Mouse (Mus musculus) lung, postnatal 0 days (tissue): Measurements from ENCODE around the gene Gimap1. TPM values are rescaled to one million over a fixed set of nuclear protein-coding genes. Genes with fewer than 3 reads are reported as not detected.

Experiments
- ATAC-seq: fragments of 200-750 bp; cut with Nextera tagmentation; 2 replicates; pipeline ENCODE4 v1.8.0; 2017; ENCODE audit warnings: moderate library complexity
- DNase-seq: peaks from one replicate; pipeline ENCODE4 v3.0.0-alpha.2; 2016; ENCODE audit warnings: low spot score
- H3K27ac ChIP-seq: fragments of 300-500 bp; sonication (generic); 2 replicates; pipeline ENCODE4 v1.5.1; 2014; ENCODE audit warnings: antibody characterized with exemption, mild to moderate bottlenecking, low read length, mixed read lengths
- H3K27me3 ChIP-seq: fragments of 300-500 bp; sonication (generic); replicated peaks from 2 replicates; pipeline ENCODE4 v1.6.1; 2014; ENCODE audit warnings: low read length, mixed read lengths; ENCODE audit not compliant: insufficient read depth
- H3K36me3 ChIP-seq: fragments of 300-500 bp; sonication (generic); 2 replicates; pipeline ENCODE4 v1.6.1; 2014; ENCODE audit warnings: low read length, mixed read lengths; ENCODE audit not compliant: insufficient read depth
- H3K4me1 ChIP-seq: fragments of 300-500 bp; sonication (generic); 2 replicates; pipeline ENCODE4 v1.6.1; 2014; ENCODE audit warnings: antibody characterized with exemption, low read depth, low read length, mixed read lengths; ENCODE audit not compliant: insufficient read depth
- H3K4me2 ChIP-seq: fragments of 300-500 bp; sonication (generic); replicated peaks from 2 replicates; pipeline ENCODE4 v1.6.1; 2014; ENCODE audit warnings: low read depth, mild to moderate bottlenecking, low read length, moderate library complexity, mixed read lengths
- H3K4me3 ChIP-seq: fragments of 300-500 bp; sonication (generic); 2 replicates; pipeline ENCODE4 v1.5.1; 2014; ENCODE audit warnings: low read depth, low read length
- H3K9ac ChIP-seq: fragments of 300-500 bp; sonication (generic); replicated peaks from 2 replicates; pipeline ENCODE4 v1.6.1; 2014; ENCODE audit warnings: low read depth, mild to moderate bottlenecking
- H3K9me3 ChIP-seq: fragments of 300-500 bp; sonication (generic); 2 replicates; pipeline ENCODE4 v1.6.1; 2016; ENCODE audit warnings: low read length, mixed read lengths
- CTCF ChIP-seq: IDR thresholded peaks from 2 replicates; pipeline ENCODE4 v1.5.1; 2016; ENCODE audit warnings: antibody characterized with exemption, mild to moderate bottlenecking
- EP300 ChIP-seq: IDR thresholded peaks from 2 replicates; pipeline ENCODE4 v1.6.1; 2016; ENCODE audit warnings: antibody characterized with exemption, mild to moderate bottlenecking, control low read depth
- WGBS: fragments of 180-500 bp; shearing (Covaris S2); extraction: QIAGEN DNeasy Blood & Tissue Kit; methylation state at CpG from one replicate; pipeline ENCODE4 v1.1.7; 2014; 5-methylcytosine and 5-hydroxymethylcytosine counted together
- polyA plus RNA-seq: library from polyadenylated mRNA; unstranded; fragments of >200 nt; fragmentation: Nextera tagmentation; extraction: Ambion mirVana; gene quantifications from 2 replicates; pipeline ENCODE4 v1.2.1, GENCODE M21; 2015

Gene Gimap1
- polyA plus RNA-seq, 1 experiment from 2014 or later = 61.8 TPM

DNA sequence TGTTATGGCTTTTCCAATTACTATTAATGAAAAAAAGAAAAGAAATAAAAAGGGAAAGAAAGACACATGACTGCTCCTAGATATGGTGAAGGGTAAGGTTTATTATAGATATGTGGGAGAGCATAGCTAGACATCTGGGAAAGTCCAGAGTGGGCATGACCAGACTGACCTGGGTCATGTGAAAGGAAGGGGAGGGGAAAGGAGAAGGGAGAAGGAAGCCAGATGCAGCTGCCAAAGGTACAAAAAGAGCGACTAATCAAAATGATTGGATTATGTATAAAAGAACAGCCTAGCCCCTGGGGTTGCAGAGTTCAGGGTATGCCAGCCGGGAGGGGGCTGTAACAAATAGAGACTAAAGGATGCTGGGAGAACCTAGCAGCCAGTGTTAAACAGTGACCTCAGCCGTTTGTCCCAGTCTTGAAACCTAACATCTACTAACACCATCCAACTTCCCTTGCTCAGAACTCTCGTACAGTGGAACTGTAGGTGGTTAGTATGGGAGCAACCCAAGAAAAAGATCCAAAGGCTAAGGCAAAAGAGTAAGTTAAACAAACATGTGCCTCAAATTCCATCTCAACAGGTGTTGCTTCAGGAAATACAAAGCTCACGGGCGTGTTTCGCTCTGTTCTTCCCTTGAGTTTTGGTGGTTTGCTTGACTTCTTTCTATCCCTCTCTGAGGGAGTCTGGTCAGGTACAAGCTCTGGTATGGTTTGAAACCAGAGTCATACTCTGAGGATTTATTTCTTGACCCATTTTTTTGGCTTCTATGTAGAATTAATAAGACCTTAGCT lies 40.6 kb upstream of the Gimap1 start:
- Histone ChIP-seq H3K36me3 (no peaks in the 10 kb centered on the region), H3K9ac (no peak overlapping the region), H3K9me3 (no peaks in the 10 kb centered on the region), H3K27ac (peak overlapping the region; percentile 65), H3K4me2 (no peak overlapping the region), H3K4me1 (0 out of 2 replicates have a peak, but pooled peaks cover 4% of the 10 kb centered on the region), H3K4me3 (no peak overlapping the region), H3K27me3 (no peaks in the 10 kb centered on the region)
- DNase-seq (no peak), ATAC-seq (no peak)
- TF ChIP-seq EP300 (no peak), CTCF (no peak)
- 67% methylated on average over 7 of the region's 7 CpGs for WGBS

DNA sequence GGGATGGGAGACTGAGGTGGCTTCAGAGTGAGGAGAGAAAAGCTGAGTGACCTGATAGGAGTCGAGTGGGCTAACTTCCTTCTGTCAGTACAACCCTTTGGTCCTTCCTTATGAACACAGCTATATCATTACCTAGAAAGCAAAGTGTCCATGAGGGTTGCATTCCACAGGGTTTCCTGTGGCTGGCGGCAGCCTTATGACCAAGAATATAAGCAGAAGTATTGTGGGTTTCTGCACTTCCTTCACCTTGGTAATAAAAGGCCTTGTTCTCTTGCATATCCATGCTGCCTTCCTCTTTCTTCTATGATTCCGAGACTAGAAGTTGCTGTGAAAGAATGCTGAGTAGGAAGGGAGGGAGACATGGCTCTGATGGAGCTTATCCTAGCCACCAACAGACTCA lies 40.0 kb upstream of the Gimap1 start:
- Histone ChIP-seq H3K9ac (no peak overlapping the region), H3K9me3 (no peaks in the 10 kb centered on the region), H3K4me1 (0 out of 2 replicates have a peak, but pooled peaks cover 4% of the 10 kb centered on the region), H3K27ac (peak overlapping the region; percentile 65), H3K27me3 (no peaks in the 10 kb centered on the region), H3K4me3 (no peak overlapping the region), H3K4me2 (no peak overlapping the region), H3K36me3 (no peaks in the 10 kb centered on the region)
- WGBS = 69% methylated on average over 3 of the region's 3 CpGs
- ATAC-seq (no peak), DNase-seq (no peak)
- TF ChIP-seq EP300 = no peak
- TF ChIP-seq CTCF = no peak

DNA sequence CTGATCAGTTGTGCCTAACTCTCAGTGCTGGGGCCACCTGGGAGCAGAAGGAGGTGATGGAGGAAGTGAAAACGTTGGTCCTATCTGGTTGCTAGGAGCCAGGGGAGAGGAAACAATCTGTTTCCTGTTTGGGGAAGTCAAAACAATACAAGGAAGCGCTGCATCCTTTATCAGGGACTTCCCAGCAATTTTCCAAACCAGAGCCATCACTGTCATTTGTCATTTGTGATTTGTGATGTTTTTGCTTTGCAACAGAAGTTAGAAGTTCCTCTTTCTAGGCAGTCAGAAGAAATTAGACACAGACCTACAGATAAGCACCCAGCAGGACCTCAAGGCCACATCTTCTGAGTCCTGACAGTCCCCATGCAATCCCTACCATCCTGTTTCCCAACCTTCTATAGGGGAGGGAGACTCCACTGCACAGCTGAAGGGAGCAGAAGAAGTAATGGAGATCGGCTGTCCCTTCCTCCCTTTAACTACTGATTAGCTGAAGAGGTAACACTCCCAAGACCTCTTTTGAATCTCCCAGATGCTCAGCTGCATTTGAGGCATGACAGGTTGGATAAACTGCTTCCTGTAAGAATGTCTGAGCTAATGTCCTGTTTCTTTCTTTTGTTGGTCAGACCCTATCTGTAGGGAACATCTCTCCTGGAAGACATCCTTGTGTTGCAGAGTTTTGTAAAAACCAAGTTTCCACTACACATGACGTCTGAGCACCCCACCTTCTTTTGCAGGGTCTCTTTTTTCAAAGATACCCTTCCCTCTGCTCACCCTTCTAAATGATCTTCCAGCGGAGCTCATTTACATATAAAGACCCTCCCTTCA lies 38.4 kb upstream of the Gimap1 start:
- H3K27me3 ChIP-seq = no peaks in the 10 kb centered on the region
- WGBS = 41% methylated on average over 5 of the region's 5 CpGs
- DNase-seq (peak; percentile 75), ATAC-seq (peak; percentile 81)
- H3K4me2 ChIP-seq = no peak overlapping the region
- H3K27ac ChIP-seq = peak overlapping the region; percentile 85
- H3K36me3 ChIP-seq = no peaks in the 10 kb centered on the region
- TF ChIP-seq EP300 (peak; percentile 99), CTCF (no peak)
- no peaks in the 10 kb centered on the region for H3K9me3 ChIP-seq
- H3K4me1 ChIP-seq = 0 out of 2 replicates have a peak, but pooled peaks cover 4% of the 10 kb centered on the region
- H3K4me3 ChIP-seq = no peak overlapping the region
- H3K9ac ChIP-seq = no peak overlapping the region

DNA sequence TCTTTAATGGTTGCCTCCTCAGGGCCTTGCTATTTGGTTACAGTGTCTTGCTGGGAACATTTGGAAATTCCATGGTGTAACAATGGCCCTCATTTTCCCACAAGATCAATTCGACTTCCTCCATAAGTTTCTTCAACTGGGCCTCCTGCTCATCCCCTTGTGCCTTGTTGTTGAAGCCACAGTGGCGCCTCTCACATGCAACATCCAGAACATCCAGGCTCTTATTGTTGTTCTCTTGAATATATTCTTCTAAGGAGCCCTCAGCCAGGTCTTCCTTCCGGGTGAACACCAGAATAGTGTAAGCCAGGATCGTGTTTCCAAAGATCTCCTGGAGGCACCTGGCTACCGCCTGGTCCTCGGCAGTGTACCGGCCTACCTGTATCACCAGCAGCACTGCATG lies 36.7 kb upstream of the Gimap1 start:
- TF ChIP-seq EP300 (no peak), CTCF (no peak)
- DNase-seq (no peak), ATAC-seq (no peak)
- Histone ChIP-seq H3K27ac (no peak overlapping the region), H3K36me3 (no peaks in the 10 kb centered on the region), H3K27me3 (no peaks in the 10 kb centered on the region), H3K4me1 (0 out of 2 replicates have a peak, but pooled peaks cover 4% of the 10 kb centered on the region), H3K4me2 (no peak overlapping the region), H3K9ac (no peak overlapping the region), H3K4me3 (no peak overlapping the region), H3K9me3 (no peaks in the 10 kb centered on the region)
- 90% methylated on average over 7 of the region's 7 CpGs for WGBS

DNA sequence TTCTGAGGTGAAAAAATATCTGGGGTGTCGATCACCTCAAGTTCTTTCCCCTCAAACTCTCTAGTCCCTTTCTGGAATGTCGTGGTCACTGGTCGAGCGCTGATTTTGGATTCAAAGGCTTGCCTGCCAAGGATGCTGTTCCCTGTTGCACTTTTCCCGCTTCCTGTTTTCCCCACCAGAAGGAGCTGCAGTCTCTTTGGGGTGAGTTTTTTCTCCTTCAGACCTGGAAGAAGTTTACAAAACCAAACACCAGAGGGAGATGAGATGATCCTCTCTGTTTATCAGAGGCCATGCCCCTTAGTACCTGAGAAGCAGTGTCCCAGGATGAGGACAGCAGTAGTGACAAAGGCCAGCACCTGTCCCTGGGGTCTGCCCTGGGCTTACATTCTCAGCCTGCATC lies 36.3 kb upstream of the Gimap1 start:
- ATAC-seq (no peak), DNase-seq (no peak)
- H3K36me3 ChIP-seq = no peaks in the 10 kb centered on the region
- H3K9me3 ChIP-seq = no peaks in the 10 kb centered on the region
- H3K4me2 ChIP-seq = no peak overlapping the region
- H3K9ac ChIP-seq = no peak overlapping the region
- WGBS = 67% methylated on average over 5 of the region's 5 CpGs
- no peak overlapping the region for H3K4me3 ChIP-seq
- H3K27ac ChIP-seq = no peak overlapping the region
- TF ChIP-seq CTCF (peak; percentile 39), EP300 (no peak)
- no peaks in the 10 kb centered on the region for H3K27me3 ChIP-seq
- 0 out of 2 replicates have a peak, but pooled peaks cover 4% of the 10 kb centered on the region for H3K4me1 ChIP-seq

DNA sequence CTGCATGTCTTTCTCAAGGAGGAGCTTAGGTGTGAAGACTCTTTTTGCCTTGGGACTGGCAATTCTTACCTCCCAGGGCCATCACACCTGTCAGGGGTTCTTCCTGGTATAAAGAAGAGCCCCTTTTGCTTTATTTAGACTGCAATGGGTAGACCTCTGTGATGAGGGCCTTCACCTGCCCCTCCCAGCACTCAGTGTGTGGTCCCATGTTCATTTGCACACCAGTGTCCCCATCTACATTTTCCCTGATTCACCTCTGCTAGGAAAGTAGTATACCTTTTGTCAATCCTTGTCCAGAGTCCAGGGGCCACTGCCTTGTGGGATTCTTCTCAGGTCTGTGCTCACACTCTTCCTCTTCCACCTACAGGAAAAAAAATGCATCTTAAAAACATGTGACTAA lies 34.7 kb upstream of the Gimap1 start:
- H3K4me3 ChIP-seq = no peak overlapping the region
- H3K36me3 ChIP-seq = no peaks in the 10 kb centered on the region
- no peak for ATAC-seq
- TF ChIP-seq EP300 (no peak), CTCF (no peak)
- H3K4me2 ChIP-seq = no peak overlapping the region
- no peaks in the 10 kb centered on the region for H3K4me1 ChIP-seq
- H3K27me3 ChIP-seq = no peaks in the 10 kb centered on the region
- H3K9me3 ChIP-seq = no peaks in the 10 kb centered on the region
- DNase-seq = no peak
- H3K9ac ChIP-seq = no peak overlapping the region
- H3K27ac ChIP-seq = no peak overlapping the region
